Mouse (Mus musculus) cortical plate, adult 2 months (tissue): ENCODE data around the gene Zfp740.

Source experiments
- CTCF ChIP-seq: fragments of 200-500 bp; IDR thresholded peaks from 2 replicates; pipeline ENCODE4 v1.5.1; 2011; ENCODE audit warnings: mild to moderate bottlenecking, control low read depth, low read length; ENCODE audit not compliant: insufficient read depth; ENCODE audit errors: extremely low read depth
- POLR2A ChIP-seq: fragments of 200-500 bp; IDR thresholded peaks from 2 replicates; pipeline ENCODE4 v1.6.1; 2011; ENCODE audit warnings: mild to moderate bottlenecking, low read length, control low read depth; ENCODE audit not compliant: insufficient read depth; ENCODE audit errors: extremely low read depth

DNA sequence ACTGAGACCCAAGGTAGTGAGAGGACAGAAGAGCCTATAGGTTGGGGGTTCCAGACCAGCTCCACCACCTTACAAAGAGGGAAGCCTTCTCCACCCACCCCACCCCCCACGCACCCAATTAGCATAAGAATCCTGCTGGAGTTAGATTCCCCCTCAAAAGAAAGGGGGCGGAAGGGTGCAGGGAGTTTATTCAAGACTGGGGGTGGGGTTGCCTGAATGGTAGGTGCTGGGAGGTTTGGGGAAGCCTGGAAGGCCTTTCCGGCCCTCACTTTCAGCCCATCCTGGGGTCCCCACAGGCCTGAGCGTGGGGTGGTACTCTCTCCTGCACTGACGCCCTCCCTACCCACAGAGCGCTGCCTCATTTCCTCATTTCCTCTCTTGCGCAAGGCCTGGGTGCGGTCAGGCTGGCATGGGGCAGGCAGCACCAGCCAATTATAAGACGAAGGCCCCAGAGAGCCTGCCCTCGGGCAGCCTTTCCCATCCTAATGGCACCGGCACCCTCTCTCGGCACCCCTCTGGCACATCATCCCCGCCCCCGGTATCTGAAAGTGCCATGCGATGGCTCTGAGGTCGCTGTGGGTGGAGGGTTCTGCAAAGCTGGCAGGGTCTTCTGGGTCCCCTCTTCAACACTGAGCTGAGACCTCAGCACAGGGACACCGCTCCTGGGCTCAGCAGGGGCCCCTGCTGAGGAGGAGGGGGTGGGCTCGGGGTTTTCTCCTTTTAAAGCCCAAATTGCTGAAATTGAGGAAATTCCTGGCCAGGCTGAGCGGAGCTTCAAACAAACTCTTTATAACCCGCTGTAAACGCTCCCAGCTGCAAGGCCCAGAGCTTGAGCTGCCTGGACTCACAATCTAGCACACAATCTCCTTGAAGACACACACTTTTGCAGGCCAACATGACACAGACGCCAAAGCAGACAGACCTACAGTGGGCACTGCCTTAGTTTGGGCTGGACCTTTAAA is 40.5 kb downstream of the Zfp740 start:
- TF ChIP-seq POLR2A (no peak), CTCF (no peak)
